Mouse (Mus musculus): Measurements from ENCODE around the gene Cryaa. TPM values are rescaled to one million over a fixed set of nuclear protein-coding genes. Genes with fewer than 3 reads are reported as not detected.
A peak's percentile ranks its signal among the peaks of the same experiment; 100 is the strongest.

Cryaa gene
- total RNA-seq (2014; rRNA removed) (0.52 and 0.90 TPM in 2 replicates), polyA plus RNA-seq (2015; fragmentation: Nextera tagmentation; extraction: Ambion mirVana) (1.2 TPM in 2 replicates)

GRCm38 (mm10) chr17:31677507-31677906 is at the start of gene Cryaa:
Gene Cryaa (plus strand): TSS chr17:31677807.
- no peaks in the 10 kb centered on the region for H3K27me3 ChIP-seq (ENCODE audit: insufficient read depth, low read length)
- H3K36me3 ChIP-seq (ENCODE audit: insufficient read depth, low read length), result no peaks in the 10 kb centered on the region
- no peak within 1 kb of the TSS for H3K4me2 ChIP-seq (ENCODE audit: low read depth, low read length)
- no peak within 1 kb of the TSS for H3K9ac ChIP-seq (replicated peaks; ENCODE audit: low read length)
- no peaks in the 10 kb centered on the region for H3K9me3 ChIP-seq (ENCODE audit: low read length)
- WGBS, result 74% methylated on average over 8 of the region's 8 CpGs
- DNase-seq (ENCODE audit: low spot score), result no peak
- H3K27ac ChIP-seq, result no peak within 1 kb of the TSS
- TF ChIP-seq CTCF (IDR thresholded peaks at IDR 0.05; ENCODE audit: low read depth), result no peak
- no peak for ATAC-seq
- H3K4me3 ChIP-seq (ENCODE audit: low read length), result no peak within 1 kb of the TSS
- H3K4me1 ChIP-seq (ENCODE audit: insufficient read depth, low read length), result no peaks in the 10 kb centered on the region

DNA sequence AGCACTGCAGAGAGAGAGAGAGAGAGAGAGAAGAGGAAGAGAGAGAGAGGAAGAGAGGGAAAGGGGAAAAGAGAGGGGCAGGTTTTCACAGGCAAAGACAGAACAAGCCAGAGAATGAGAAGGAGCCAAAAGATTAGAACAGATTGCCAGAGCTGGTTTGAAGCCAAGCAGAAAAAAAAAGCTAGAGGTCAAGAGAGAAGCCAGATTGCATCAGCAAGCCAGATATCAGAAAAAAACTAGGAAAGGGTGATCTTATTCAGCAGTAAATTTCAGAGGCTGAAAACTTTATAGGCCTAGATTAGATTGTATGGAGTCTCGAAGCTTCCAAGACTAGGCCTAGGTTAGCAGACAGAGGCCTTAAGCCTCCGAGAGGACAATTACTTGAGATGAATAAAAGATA is 49.6 kb upstream of the Cryaa start:
- no peak for ATAC-seq
- WGBS, result 93% methylated on average over 2 of the region's 2 CpGs
- no peak overlapping the region for H3K4me2 ChIP-seq (ENCODE audit: low read depth, low read length)
- no peaks in the 10 kb centered on the region for H3K36me3 ChIP-seq (ENCODE audit: insufficient read depth, low read length)
- no peak overlapping the region for H3K4me3 ChIP-seq (ENCODE audit: low read length)
- no peak for DNase-seq (ENCODE audit: low spot score)
- no peak overlapping the region for H3K27ac ChIP-seq
- H3K9me3 ChIP-seq (ENCODE audit: low read length), result no peaks in the 10 kb centered on the region
- no peaks in the 10 kb centered on the region for H3K4me1 ChIP-seq (ENCODE audit: insufficient read depth, low read length)
- no peak for TF ChIP-seq CTCF (IDR thresholded peaks at IDR 0.05; ENCODE audit: low read depth)
- no peaks in the 10 kb centered on the region for H3K27me3 ChIP-seq (ENCODE audit: insufficient read depth, low read length)
- H3K9ac ChIP-seq (replicated peaks; ENCODE audit: low read length), result no peak overlapping the region

DNA sequence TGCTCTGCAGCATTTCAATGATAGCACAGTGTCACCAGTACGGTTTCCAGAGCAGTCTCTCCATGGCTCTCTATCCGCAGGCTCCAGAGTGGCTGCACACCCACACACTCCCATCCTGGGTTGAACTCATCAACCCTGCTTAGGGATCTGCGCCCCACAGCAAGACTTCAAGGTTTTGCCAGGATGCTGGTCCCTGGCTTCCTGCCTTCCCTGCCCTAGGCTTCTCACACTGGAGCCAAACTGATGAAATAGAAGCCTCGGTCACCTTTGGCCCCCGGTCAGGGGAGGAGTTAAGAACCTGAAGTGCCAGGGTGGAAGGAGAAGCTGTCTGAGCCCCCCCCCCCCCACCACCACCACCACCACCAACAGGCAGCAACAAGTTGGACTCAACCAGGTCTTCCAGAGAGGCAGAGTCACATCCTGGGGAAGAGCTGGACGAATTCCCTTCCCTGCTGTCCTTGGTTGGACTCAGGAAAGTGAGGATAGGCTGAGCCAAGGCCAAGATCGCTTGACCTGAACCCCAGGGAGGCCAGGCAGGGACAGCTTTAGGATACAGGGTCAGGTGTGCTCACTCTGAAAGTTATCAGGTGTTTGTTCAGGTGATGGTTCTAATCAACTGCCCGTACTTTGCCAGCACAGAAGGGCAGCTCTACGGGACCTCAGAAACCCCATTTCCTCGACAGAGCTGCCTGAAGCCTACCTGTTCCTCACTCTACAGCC is 46.4 kb upstream of the Cryaa start:
- WGBS, result 82% methylated on average over 10 of the region's 10 CpGs
- no peak for TF ChIP-seq CTCF (IDR thresholded peaks at IDR 0.05; ENCODE audit: low read depth)
- DNase-seq (ENCODE audit: low spot score), result no peak
- H3K9me3 ChIP-seq (ENCODE audit: low read length), result no peaks in the 10 kb centered on the region
- H3K4me3 ChIP-seq (ENCODE audit: low read length), result no peak overlapping the region
- H3K4me2 ChIP-seq (ENCODE audit: low read depth, low read length), result no peak overlapping the region
- no peak for ATAC-seq
- no peak overlapping the region for H3K27ac ChIP-seq
- H3K36me3 ChIP-seq (ENCODE audit: insufficient read depth, low read length), result no peaks in the 10 kb centered on the region
- H3K27me3 ChIP-seq (ENCODE audit: insufficient read depth, low read length), result no peaks in the 10 kb centered on the region
- H3K9ac ChIP-seq (replicated peaks; ENCODE audit: low read length), result no peak overlapping the region
- no peaks in the 10 kb centered on the region for H3K4me1 ChIP-seq (ENCODE audit: insufficient read depth, low read length)

- H3K27me3 ChIP-seq (ENCODE audit: insufficient read depth, low read length), result no peaks in the 10 kb centered on the region
- H3K9me3 ChIP-seq (ENCODE audit: low read length), result no peaks in the 10 kb centered on the region
- H3K4me2 ChIP-seq (ENCODE audit: low read depth, low read length), result no peak overlapping the region
- 0 out of 2 replicates have a peak, but pooled peaks cover 9% of the 10 kb centered on the region for H3K4me1 ChIP-seq (ENCODE audit: insufficient read depth, low read length)
- ATAC-seq (no peak), DNase-seq (ENCODE audit: low spot score) (no peak)
- no peaks in the 10 kb centered on the region for H3K36me3 ChIP-seq (ENCODE audit: insufficient read depth, low read length)
- no peak for TF ChIP-seq CTCF (IDR thresholded peaks at IDR 0.05; ENCODE audit: low read depth)
- no peak overlapping the region for H3K4me3 ChIP-seq (ENCODE audit: low read length)
- H3K27ac ChIP-seq, result no peak overlapping the region
- H3K9ac ChIP-seq (replicated peaks; ENCODE audit: low read length), result no peak overlapping the region
- 50% methylated on average over 6 of the region's 6 CpGs for WGBS
Measured at GRCm38 (mm10) chr17:31633007-31633406, 44.6 kb upstream of the Cryaa start.

DNA sequence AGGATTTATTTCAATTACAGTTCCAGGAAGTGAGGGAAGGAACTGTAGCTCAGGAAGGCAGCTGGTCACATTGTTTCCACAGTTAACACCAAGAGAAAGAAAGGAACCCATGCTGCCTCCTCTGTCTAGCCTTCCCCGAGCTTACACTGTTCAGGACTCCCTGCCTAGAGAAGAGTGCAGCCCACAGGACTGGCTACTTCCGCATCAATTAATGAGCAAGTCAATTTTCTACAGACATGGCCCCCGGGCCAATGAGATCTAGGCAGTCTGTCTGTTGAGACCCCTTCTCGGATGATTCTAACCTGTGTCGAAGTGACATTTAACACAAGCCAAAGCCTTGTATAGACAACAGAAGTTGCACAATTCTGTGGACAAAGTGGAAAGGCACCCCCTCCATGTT is 42.7 kb upstream of the Cryaa start:
- DNase-seq (ENCODE audit: low spot score) (no peak), ATAC-seq (no peak)
- WGBS, result 63% methylated on average over 5 of the region's 5 CpGs
- 0 out of 2 replicates have a peak, but pooled peaks cover 9% of the 10 kb centered on the region for H3K4me1 ChIP-seq (ENCODE audit: insufficient read depth, low read length)
- no peak overlapping the region for H3K4me2 ChIP-seq (ENCODE audit: low read depth, low read length)
- H3K27ac ChIP-seq, result no peak overlapping the region
- no peaks in the 10 kb centered on the region for H3K36me3 ChIP-seq (ENCODE audit: insufficient read depth, low read length)
- no peak overlapping the region for H3K4me3 ChIP-seq (ENCODE audit: low read length)
- no peak overlapping the region for H3K9ac ChIP-seq (replicated peaks; ENCODE audit: low read length)
- no peaks in the 10 kb centered on the region for H3K9me3 ChIP-seq (ENCODE audit: low read length)
- no peaks in the 10 kb centered on the region for H3K27me3 ChIP-seq (ENCODE audit: insufficient read depth, low read length)
- TF ChIP-seq CTCF (IDR thresholded peaks at IDR 0.05; ENCODE audit: low read depth), result no peak

DNA sequence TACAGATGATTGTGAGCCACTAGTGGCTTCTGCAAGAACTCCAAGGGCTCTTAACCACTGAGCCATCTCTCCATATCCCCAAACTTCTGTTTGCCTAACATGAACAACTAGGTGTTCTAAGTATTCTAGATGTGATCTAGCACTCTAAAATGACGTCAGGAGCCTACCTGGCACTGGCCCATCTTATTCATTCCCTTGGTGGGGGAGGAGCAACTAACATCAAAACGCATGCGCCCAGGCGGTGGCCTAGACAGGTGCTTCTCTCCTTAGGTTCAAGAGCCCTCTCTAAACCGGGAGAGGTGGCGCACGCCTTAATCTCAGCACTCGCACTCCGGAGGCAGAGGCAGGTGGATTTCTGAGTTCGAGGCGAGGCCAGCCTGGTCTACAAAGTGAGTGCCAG is 41.8 kb upstream of the Cryaa start:
- Histone ChIP-seq H3K36me3 (ENCODE audit: insufficient read depth, low read length) (no peaks in the 10 kb centered on the region), H3K4me3 (ENCODE audit: low read length) (peak overlapping the region; percentile 49)

More for the DNA sequence above, 41.8 kb upstream of the Cryaa start:
- Histone ChIP-seq H3K4me1 (ENCODE audit: insufficient read depth, low read length) (0 out of 2 replicates have a peak, but pooled peaks cover 9% of the 10 kb centered on the region), H3K9ac (replicated peaks; ENCODE audit: low read length) (no peak overlapping the region), H3K27me3 (ENCODE audit: insufficient read depth, low read length) (no peaks in the 10 kb centered on the region), H3K4me2 (ENCODE audit: low read depth, low read length) (peak overlapping the region; percentile 94; the same call in 1 of the 2 replicates), H3K27ac (no peak overlapping the region), H3K9me3 (ENCODE audit: low read length) (no peaks in the 10 kb centered on the region)
- 61% methylated on average over 11 of the region's 11 CpGs for WGBS
- no peak for TF ChIP-seq CTCF (IDR thresholded peaks at IDR 0.05; ENCODE audit: low read depth)
- no peak for DNase-seq (ENCODE audit: low spot score)
- no peak for ATAC-seq
